Mouse (Mus musculus) kidney, embryonic 16.5 days (tissue): ENCODE results near the gene Zer1. TPM values are rescaled to one million over a fixed set of nuclear protein-coding genes. Genes with fewer than 3 reads are reported as not detected.
A peak's percentile ranks its signal among the peaks of the same experiment; 100 is the strongest.
"Not testable (repeated sequence)": the region's sequence is repeated elsewhere in the genome, so short reads cannot be mapped to it uniquely, and the experiment has no call there.

Experiments
- ATAC-seq: fragments of 200-750 bp; cut with Nextera tagmentation; 2 replicates; pipeline ENCODE4 v1.8.0; 2017; ENCODE audit warnings: moderate TSS enrichment; ENCODE audit not compliant: low FRiP score, low TSS enrichment
- H3K27ac ChIP-seq: fragments of 300-500 bp; sonication (generic); 2 replicates; pipeline ENCODE4 v1.5.1; 2014; ENCODE audit warnings: low read length
- H3K27me3 ChIP-seq: fragments of 300-500 bp; sonication (generic); 2 replicates; pipeline ENCODE4 v1.6.1; 2014; ENCODE audit warnings: low read length, control low read depth, mixed read lengths; ENCODE audit not compliant: insufficient read depth
- H3K36me3 ChIP-seq: fragments of 300-500 bp; sonication (generic); 2 replicates; pipeline ENCODE4 v1.6.1; 2014; ENCODE audit warnings: low read length, control low read depth, mixed read lengths; ENCODE audit not compliant: insufficient read depth
- H3K4me1 ChIP-seq: fragments of 300-500 bp; sonication (generic); 2 replicates; pipeline ENCODE4 v1.6.1; 2014; ENCODE audit warnings: low read length, control low read depth, mixed read lengths; ENCODE audit not compliant: insufficient read depth
- H3K4me2 ChIP-seq: fragments of 300-500 bp; sonication (generic); replicated peaks from 2 replicates; pipeline ENCODE4 v1.6.1; 2014; ENCODE audit warnings: low read depth, low read length
- H3K4me3 ChIP-seq: fragments of 300-500 bp; sonication (generic); 2 replicates; pipeline ENCODE4 v1.5.1; 2014; ENCODE audit warnings: mild to moderate bottlenecking, low read length
- H3K9ac ChIP-seq: fragments of 300-500 bp; sonication (generic); replicated peaks from 2 replicates; pipeline ENCODE4 v1.6.1; 2014; ENCODE audit warnings: low read length
- H3K9me3 ChIP-seq: fragments of 300-500 bp; sonication (generic); 2 replicates; pipeline ENCODE4 v1.6.1; 2016; ENCODE audit warnings: low read length, control low read depth
- WGBS: fragments of 180-500 bp; shearing (Covaris S2); extraction: QIAGEN DNeasy Blood & Tissue Kit; methylation state at CpG from one replicate; pipeline ENCODE4 v1.1.7; 2014; 5-methylcytosine and 5-hydroxymethylcytosine counted together
- polyA plus RNA-seq: library from polyadenylated mRNA; unstranded; fragments of >200 nt; fragmentation: Nextera tagmentation; extraction: Ambion mirVana; gene quantifications from 2 replicates; pipeline ENCODE4 v1.2.1, GENCODE M21; 2015

Gene Zer1
- 5.6 and 8.0 TPM in 2 replicates for polyA plus RNA-seq

- Histone ChIP-seq H3K27me3 (no peaks in the 10 kb centered on the region), H3K4me3 (peak within 1 kb of the TSS; percentile 78), H3K9ac (peak within 1 kb of the TSS; percentile 88), H3K4me2 (peak within 1 kb of the TSS; percentile 76), H3K36me3 (no peaks in the 10 kb centered on the region), H3K4me1 (peaks cover 12% of the 10 kb centered on the region), H3K27ac (peak within 1 kb of the TSS; percentile 92), H3K9me3 (no peaks in the 10 kb centered on the region)
- ATAC-seq = peak; percentile 98
- WGBS = 9% methylated on average over 31 of the region's 31 CpGs
Observed at GRCm38 (mm10) chr2:30124472-30125274, at the start of gene Zer1. TSS of gene Zer1 (minus strand) at chr2:30124585.

GRCm38 (mm10) chr2:30173541-30174240 is 49.3 kb upstream of the Zer1 start:
- whole genome bisulfite sequencing = 94% methylated on average over 20 of the region's 20 CpGs
- H3K4me1 ChIP-seq = peaks cover 17% of the 10 kb centered on the region

GRCm38 (mm10) chr2:30171997-30172382 is 47.6 kb upstream of the Zer1 start:
- Histone ChIP-seq H3K9ac (peak overlapping the region; percentile 84), H3K9me3 (peaks cover 8% of the 10 kb centered on the region; the same call in 1 of the 2 replicates), H3K4me3 (peak overlapping the region; percentile 65), H3K36me3 (peaks cover 42% of the 10 kb centered on the region), H3K4me2 (peak overlapping the region; percentile 98), H3K27ac (peak overlapping the region; percentile 82), H3K4me1 (peaks cover 9% of the 10 kb centered on the region), H3K27me3 (no peaks in the 10 kb centered on the region)
- ATAC-seq = no peak
- under 1% methylated on average over 19 of the region's 19 CpGs for WGBS

More at GRCm38 (mm10) chr2:30173541-30174240, 49.3 kb upstream of the Zer1 start:
- Histone ChIP-seq H3K4me3 (no peak overlapping the region), H3K9me3 (peaks cover 5% of the 10 kb centered on the region; the same call in 1 of the 2 replicates), H3K27me3 (no peaks in the 10 kb centered on the region), H3K27ac (no peak overlapping the region), H3K4me2 (no peak overlapping the region), H3K36me3 (peaks cover 42% of the 10 kb centered on the region), H3K9ac (no peak overlapping the region)
- ATAC-seq = no peak

GRCm38 (mm10) chr2:30171371-30171996 is 47.1 kb upstream of the Zer1 start, which contains the start of gene Endog:
TSS of gene Endog (plus strand) at chr2:30171493.
- under 1% methylated on average over 70 of the region's 75 CpGs for whole genome bisulfite sequencing
- Histone ChIP-seq H3K4me2 (peak within 1 kb of the TSS; percentile 98), H3K4me3 (peak within 1 kb of the TSS; percentile 65), H3K36me3 (peaks cover 39% of the 10 kb centered on the region), H3K9me3 (peaks cover 12% of the 10 kb centered on the region), H3K9ac (peak within 1 kb of the TSS; percentile 84), H3K27me3 (no peaks in the 10 kb centered on the region), H3K4me1 (peaks cover 8% of the 10 kb centered on the region; the same call in 1 of the 2 replicates), H3K27ac (peak within 1 kb of the TSS; percentile 82)
- peak; percentile 96 for ATAC-seq

- 59% methylated on average over 4 of the region's 4 CpGs for WGBS
- H3K27ac ChIP-seq = no peak overlapping the region
- H3K9me3 ChIP-seq = peaks cover 16% of the 10 kb centered on the region
- no peaks in the 10 kb centered on the region for H3K27me3 ChIP-seq
- no peaks in the 10 kb centered on the region for H3K4me1 ChIP-seq
- no peaks in the 10 kb centered on the region for H3K36me3 ChIP-seq
- no peak overlapping the region for H3K4me2 ChIP-seq
- H3K9ac ChIP-seq = no peak overlapping the region
- no peak for ATAC-seq
- no peak overlapping the region for H3K4me3 ChIP-seq
Observed at GRCm38 (mm10) chr2:30166677-30167076, 42.3 kb upstream of the Zer1 start.

GRCm38 (mm10) chr2:30164340-30164932 is 40.1 kb upstream of the Zer1 start:
- H3K27me3 ChIP-seq = no peaks in the 10 kb centered on the region
- ATAC-seq = peak; percentile 79
- no peak overlapping the region for H3K4me3 ChIP-seq
- no peaks in the 10 kb centered on the region for H3K36me3 ChIP-seq
- H3K9ac ChIP-seq = no peak overlapping the region
- 26% methylated on average over 9 of the region's 9 CpGs for WGBS
- no peak overlapping the region for H3K27ac ChIP-seq
- H3K9me3 ChIP-seq = peaks cover 16% of the 10 kb centered on the region
- H3K4me1 ChIP-seq = no peaks in the 10 kb centered on the region
- no peak overlapping the region for H3K4me2 ChIP-seq

GRCm38 (mm10) chr2:30161809-30162208 is 37.4 kb upstream of the Zer1 start:
- no peak overlapping the region for H3K27ac ChIP-seq
- no peak overlapping the region for H3K9ac ChIP-seq
- no peak overlapping the region for H3K4me2 ChIP-seq
- H3K4me1 ChIP-seq = no peaks in the 10 kb centered on the region
- ATAC-seq = no peak
- no peaks in the 10 kb centered on the region for H3K36me3 ChIP-seq
- H3K4me3 ChIP-seq = no peak overlapping the region
- H3K27me3 ChIP-seq = no peaks in the 10 kb centered on the region
- H3K9me3 ChIP-seq = peaks cover 11% of the 10 kb centered on the region

- 95% methylated on average over 6 of the region's 10 CpGs for WGBS
- not testable (repeated sequence) for H3K4me3 ChIP-seq, H3K9ac ChIP-seq, ATAC-seq, H3K4me2 ChIP-seq, H3K36me3 ChIP-seq, H3K27ac ChIP-seq, H3K27me3 ChIP-seq, H3K4me1 ChIP-seq, H3K9me3 ChIP-seq
Observed at GRCm38 (mm10) chr2:30159871-30160270, 35.5 kb upstream of the Zer1 start.

GRCm38 (mm10) chr2:30152616-30153015 is 28.2 kb upstream of the Zer1 start:
- no peaks in the 10 kb centered on the region for H3K4me1 ChIP-seq
- H3K27ac ChIP-seq = no peak overlapping the region

More at GRCm38 (mm10) chr2:30152616-30153015, 28.2 kb upstream of the Zer1 start:
- WGBS = 45% methylated on average over 8 of the region's 8 CpGs
- no peak overlapping the region for H3K4me3 ChIP-seq
- no peaks in the 10 kb centered on the region for H3K27me3 ChIP-seq
- no peak overlapping the region for H3K4me2 ChIP-seq
- no peak for ATAC-seq
- no peaks in the 10 kb centered on the region for H3K9me3 ChIP-seq
- no peak overlapping the region for H3K9ac ChIP-seq
- H3K36me3 ChIP-seq = peaks cover 35% of the 10 kb centered on the region
